Mouse (Mus musculus) CH12.LX (cell line): ENCODE measurements around the gene Med17. TPM values are rescaled to one million over a fixed set of nuclear protein-coding genes. Genes with fewer than 3 reads are reported as not detected.
A peak's percentile ranks its signal among the peaks of the same experiment; 100 is the strongest.

Experiments
- DNase-seq: peaks from one replicate; pipeline ENCODE4 v3.0.0-alpha.2; 2013; ENCODE audit errors: extremely low read depth
- H3K27ac ChIP-seq: 2 replicates; pipeline ENCODE4 v1.5.1; 2012; ENCODE audit warnings: low read depth, mild to moderate bottlenecking, control low read depth, moderate library complexity; ENCODE audit not compliant: insufficient read depth
- H3K27me3 ChIP-seq: replicated peaks from 2 replicates; pipeline ENCODE3; 2012; ENCODE audit warnings: inconsistent platforms
- H3K36me3 ChIP-seq, 2 experiments: replicated peaks in 1 of 2; 2 replicates each; pipeline versions ENCODE3 to v1.6.1; 2012; ENCODE audit warnings: inconsistent platforms in 1 of 2, low read length in 1 of 2, mild to moderate bottlenecking in 1 of 2, mixed read lengths in 1 of 2, moderate library complexity in 1 of 2; ENCODE audit not compliant: control insufficient read depth in 1 of 2, insufficient read depth in 1 of 2
- H3K4me1 ChIP-seq, 2 experiments: 2 replicates each; pipeline ENCODE4 v1.6.1; 2012; ENCODE audit warnings: inconsistent platforms in 1 of 2, moderate library complexity in 1 of 2; ENCODE audit not compliant: insufficient read depth in 2 of 2, control insufficient read depth in 1 of 2
- H3K4me2 ChIP-seq: 2 replicates; pipeline ENCODE4 v1.6.1; 2012; ENCODE audit warnings: low read depth, mild to moderate bottlenecking, control low read depth; ENCODE audit not compliant: poor library complexity, insufficient read depth, severe bottlenecking
- H3K4me3 ChIP-seq, 3 experiments: fragments of 150-350 bp in 1 of 3; sonication (generic) in 1 of 3; replicated peaks in 1 of 3; 2 replicates each; pipeline versions ENCODE3 to v1.5.1; 2011 to 2012; ENCODE audit warnings: low read depth in 2 of 3, low read length in 2 of 3, mild to moderate bottlenecking in 2 of 3, moderate library complexity in 2 of 3, control low read depth in 1 of 3, improper control_type of control experiment in 1 of 3, inconsistent platforms in 1 of 3, mixed read lengths in 1 of 3; ENCODE audit not compliant: poor library complexity in 1 of 3
- H3K79me2 ChIP-seq: replicated peaks from 2 replicates; pipeline ENCODE4 v1.6.1; 2012; ENCODE audit warnings: mild to moderate bottlenecking, moderate library complexity; ENCODE audit not compliant: control insufficient read depth, poor library complexity, insufficient read depth, severe bottlenecking; ENCODE audit errors: extremely low read depth
- H3K9ac ChIP-seq: 2 replicates; pipeline ENCODE4 v1.6.1; 2012; ENCODE audit warnings: low read depth, mild to moderate bottlenecking, control low read depth, moderate library complexity; ENCODE audit not compliant: insufficient read depth
- H3K9me3 ChIP-seq: replicated peaks from 2 replicates; pipeline ENCODE3; 2012; ENCODE audit warnings: low read length, inconsistent platforms, mixed read lengths
- CTCF ChIP-seq, 2 experiments: IDR thresholded peaks in 1 of 2; conservative IDR thresholded peaks in 1 of 2; 2 replicates each; pipeline ENCODE4 v1.5.1; 2011 to 2012; ENCODE audit warnings: low read depth in 2 of 2, low read length in 2 of 2, improper control_type of control experiment in 1 of 2, inconsistent platforms in 1 of 2, mild to moderate bottlenecking in 1 of 2, moderate library complexity in 1 of 2
- GABPA ChIP-seq: IDR thresholded peaks from 2 replicates; pipeline ENCODE4 v1.6.1; 2012; ENCODE audit warnings: low read depth, low read length, improper control_type of control experiment, inconsistent platforms; ENCODE audit not compliant: insufficient replicate concordance
- MAZ ChIP-seq: IDR thresholded peaks from 2 replicates; pipeline ENCODE4 v1.6.1; 2012; ENCODE audit warnings: low read depth, mild to moderate bottlenecking, inconsistent platforms, low read length, improper control_type of control experiment, moderate library complexity
- MXI1 ChIP-seq: IDR thresholded peaks from 2 replicates; pipeline ENCODE4 v1.6.1; 2011; ENCODE audit warnings: mild to moderate bottlenecking, low read depth, low read length, improper control_type of control experiment
- POLR2A ChIP-seq: IDR thresholded peaks from 2 replicates; pipeline ENCODE4 v1.6.1; 2011; ENCODE audit warnings: low read depth, mild to moderate bottlenecking, improper control_type of control experiment, low read length
- RAD21 ChIP-seq: IDR thresholded peaks from 2 replicates; pipeline ENCODE4 v1.6.1; 2011; ENCODE audit warnings: low read depth, mild to moderate bottlenecking, low read length, improper control_type of control experiment, moderate library complexity
- SMC3 ChIP-seq: IDR thresholded peaks from 2 replicates; pipeline ENCODE4 v1.6.1; 2011; ENCODE audit warnings: low read depth, low read length, improper control_type of control experiment
- UBTF ChIP-seq: IDR thresholded peaks from 2 replicates; pipeline ENCODE4 v1.6.1; 2012; ENCODE audit warnings: low read depth, mild to moderate bottlenecking, inconsistent platforms, low read length, improper control_type of control experiment, moderate library complexity
- ZNF384 ChIP-seq: IDR thresholded peaks from 2 replicates; pipeline ENCODE4 v1.6.1; 2012; ENCODE audit warnings: low read depth, low read length, improper control_type of control experiment, inconsistent platforms
- dilution Hi-C: fragments of 300-500 bp; cut with MboI; formaldehyde crosslinking; loops from 2 replicates; pipeline ENCODE4 v1.14.3; 2020; ENCODE audit warnings: low sequenced_read_pairs; ENCODE audit not compliant: extremely low pct_unique_long_range_greater_than_20kb, extremely low pct_ligation_motif_present
- in situ Hi-C: fragments of 300-500 bp; cut with MboI; formaldehyde crosslinking; loops from 3 replicates; pipeline ENCODE4 v1.14.3; 2019; ENCODE audit warnings: low sequenced_read_pairs, low pct_ligation_motif_present, low pct_unique_long_range_greater_than_20kb, mixed read lengths
- polyA plus RNA-seq: library from polyadenylated mRNA; unstranded; fragments of >175 nt; gene quantifications from 2 replicates; pipeline ENCODE4 v1.2.1, GENCODE M21; 2012; ENCODE audit warnings: low read depth; ENCODE audit not compliant: insufficient read length
- total RNA-seq, 2 experiments: library from RNA; depleted of rRNA; stranded (reverse); fragments of 300-350 nt in 1 of 2; fragments of >200 nt in 1 of 2; gene quantifications; 2 replicates each; pipeline ENCODE4 v1.2.3; 2012 to 2014

Med17 gene
- total and polyA plus RNA-seq, 3 experiments, result 39.7 to 59.8 (median 57.0) TPM

- Histone ChIP-seq H3K4me1 (peaks cover 4 to 10% of the 10 kb centered on the region in 2 experiments), H3K27me3 (no peaks in the 10 kb centered on the region), H3K4me2 (no peak overlapping the region), H3K9me3 (no peaks in the 10 kb centered on the region), H3K4me3 (no peak overlapping the region), H3K27ac (no peak overlapping the region), H3K36me3 (peaks cover 9 to 58% of the 10 kb centered on the region in 2 experiments), H3K79me2 (no peaks in the 10 kb centered on the region), H3K9ac (no peak overlapping the region)
- dilution Hi-C loops (no loop called here), in situ Hi-C loops (no loop called here)
- TF ChIP-seq CTCF (conservative IDR thresholded peaks at IDR 0.05 in 1 of 2, IDR thresholded peaks at IDR 0.05 in 1 of 2; ENCODE audit: low read depth in 2 of 2, low read length in 2 of 2) (peak; percentile 30 to 56; a peak in 3 of 4 replicates), GABPA (no peak), RAD21 (peak; percentile 41), SMC3 (peak; percentile 33)
- DNase-seq, result no peak
Measured at GRCm38 (mm10) chr9:15285443-15285842, 5.7 kb upstream of the Med17 start.

GRCm38 (mm10) chr9:15280491-15280879 lies 754 bp upstream of the Med17 start:
- no peak for DNase-seq
- Histone ChIP-seq H3K9me3 (no peaks in the 10 kb centered on the region), H3K4me3 (peak overlapping the region; percentile 67 to 95 (median 73)), H3K79me2 (peaks cover 28% of the 10 kb centered on the region), H3K4me1 (peaks cover 5 to 26% of the 10 kb centered on the region in 2 experiments), H3K36me3 (peaks cover 15 to 49% of the 10 kb centered on the region in 2 experiments), H3K9ac (peak overlapping the region; percentile 67), H3K4me2 (peak overlapping the region; percentile 72), H3K27me3 (no peaks in the 10 kb centered on the region), H3K27ac (no peak overlapping the region)
- dilution Hi-C loops, result no loop called here
- TF ChIP-seq UBTF (no peak), POLR2A (no peak)
- in situ Hi-C loops, result no loop called here

GRCm38 (mm10) chr9:15279139-15279648 lies 537 bp downstream of the Med17 start:
- peak; percentile 31; the same call in 1 of the 2 replicates for TF ChIP-seq ZNF384
- TF ChIP-seq MXI1, result no peak
- TF ChIP-seq MAZ, result no peak
- DNase-seq, result no peak
- in situ Hi-C loops, result no loop called here
- Histone ChIP-seq H3K4me2 (peak overlapping the region; percentile 77), H3K9ac (peak overlapping the region; percentile 71), H3K79me2 (peaks cover 28% of the 10 kb centered on the region), H3K4me1 (peaks cover 5 to 26% of the 10 kb centered on the region in 2 experiments), H3K4me3 (peak overlapping the region; percentile 73 to 99 (median 95)), H3K36me3 (peaks cover 24 to 50% of the 10 kb centered on the region in 2 experiments), H3K27ac (peak overlapping the region; percentile 86), H3K9me3 (no peaks in the 10 kb centered on the region), H3K27me3 (no peaks in the 10 kb centered on the region)
- dilution Hi-C loops, result no loop called here
